Mouse (Mus musculus) MEL (cell line): ENCODE measurements around the gene Rps3. TPM values are rescaled to one million over a fixed set of nuclear protein-coding genes. Genes with fewer than 3 reads are reported as not detected.
A peak's percentile ranks its signal among the peaks of the same experiment; 100 is the strongest.

Experiments
- DNase-seq: peaks from one replicate; pipeline ENCODE4 v3.0.0; 2011; ENCODE audit warnings: low read depth, low spot score
- H3K27ac ChIP-seq: 2 replicates; pipeline ENCODE4 v1.5.1; 2012; ENCODE audit warnings: low read depth, mild to moderate bottlenecking, control low read depth, low read length, moderate library complexity; ENCODE audit not compliant: control insufficient read depth
- H3K27me3 ChIP-seq, 2 experiments: fragments of 150-350 bp in 1 of 2; sonication (generic) in 1 of 2; 2 replicates each; pipeline ENCODE4 v1.6.1; 2012; ENCODE audit warnings: low read length in 2 of 2, mild to moderate bottlenecking in 2 of 2, improper control_type of control experiment in 1 of 2, moderate library complexity in 1 of 2; ENCODE audit not compliant: insufficient read depth in 2 of 2, control insufficient read depth in 1 of 2
- H3K36me3 ChIP-seq, 2 experiments: 2 replicates each; pipeline ENCODE4 v1.6.1; 2012 to 2014; ENCODE audit warnings: low read length in 2 of 2, improper control_type of control experiment in 1 of 2, inconsistent platforms in 1 of 2, mild to moderate bottlenecking in 1 of 2; ENCODE audit not compliant: insufficient read depth in 2 of 2, control insufficient read depth in 1 of 2
- H3K4me1 ChIP-seq, 2 experiments: fragments of 150-350 bp in 1 of 2; sonication (generic) in 1 of 2; 2 replicates each; pipeline ENCODE4 v1.6.1; 2012; ENCODE audit warnings: low read length in 2 of 2, improper control_type of control experiment in 1 of 2, mild to moderate bottlenecking in 1 of 2; ENCODE audit not compliant: insufficient read depth in 2 of 2, control insufficient read depth in 1 of 2
- H3K4me3 ChIP-seq, 2 experiments: fragments of 150-350 bp in 1 of 2; sonication (generic) in 1 of 2; 2 replicates each; pipeline ENCODE4 v1.5.1; 2012; ENCODE audit warnings: low read depth in 2 of 2, low read length in 2 of 2, mild to moderate bottlenecking in 2 of 2, moderate library complexity in 2 of 2, control low read depth in 1 of 2, improper control_type of control experiment in 1 of 2; ENCODE audit not compliant: control insufficient read depth in 1 of 2, insufficient read depth in 1 of 2
- H3K79me2 ChIP-seq: 2 replicates; pipeline ENCODE4 v1.6.1; 2012; ENCODE audit warnings: mild to moderate bottlenecking, low read length, moderate library complexity; ENCODE audit not compliant: control insufficient read depth, poor library complexity, insufficient read depth
- H3K9ac ChIP-seq: 2 replicates; pipeline ENCODE4 v1.6.1; 2012; ENCODE audit warnings: low read depth, mild to moderate bottlenecking, control low read depth, low read length, moderate library complexity; ENCODE audit not compliant: control insufficient read depth, poor library complexity, severe bottlenecking
- H3K9me3 ChIP-seq: fragments of 150-350 bp; sonication (generic); replicated peaks from 2 replicates; pipeline ENCODE4 v1.6.1; 2012; ENCODE audit warnings: mild to moderate bottlenecking, low read length, improper control_type of control experiment, moderate library complexity; ENCODE audit not compliant: insufficient read depth
- BHLHE40 ChIP-seq: IDR thresholded peaks from 2 replicates; pipeline ENCODE4 v1.6.1; 2012; ENCODE audit warnings: low read depth, mild to moderate bottlenecking, inconsistent platforms, low read length, improper control_type of control experiment, borderline replicate concordance
- CHD1 ChIP-seq: IDR thresholded peaks from 2 replicates; pipeline ENCODE4 v1.6.1; 2012; ENCODE audit warnings: low read depth, mild to moderate bottlenecking, inconsistent platforms, low read length, improper control_type of control experiment
- EP300 ChIP-seq, 2 experiments: IDR thresholded peaks; 2 replicates each; pipeline ENCODE4 v1.6.1; 2011; ENCODE audit warnings: improper control_type of control experiment in 2 of 2, low read length in 2 of 2, low read depth in 1 of 2, mild to moderate bottlenecking in 1 of 2
- GABPA ChIP-seq: IDR thresholded peaks from 2 replicates; pipeline ENCODE4 v1.6.1; 2012; ENCODE audit warnings: low read depth, mild to moderate bottlenecking, inconsistent platforms, low read length, improper control_type of control experiment, moderate library complexity
- KAT2A ChIP-seq: conservative IDR thresholded peaks from 2 replicates; pipeline ENCODE4 v1.6.1; 2012; ENCODE audit warnings: low read depth, low read length, improper control_type of control experiment, inconsistent platforms
- MAFK ChIP-seq: IDR thresholded peaks from 2 replicates; pipeline ENCODE4 v1.6.1; 2011; ENCODE audit warnings: low read depth, mild to moderate bottlenecking, low read length, improper control_type of control experiment, borderline replicate concordance
- MAX ChIP-seq: IDR thresholded peaks from 2 replicates; pipeline ENCODE4 v1.6.1; 2011; ENCODE audit warnings: low read length, improper control_type of control experiment
- MAZ ChIP-seq: IDR thresholded peaks from 2 replicates; pipeline ENCODE4 v1.6.1; 2012; ENCODE audit warnings: low read depth, mild to moderate bottlenecking, inconsistent platforms, low read length, improper control_type of control experiment
- MXI1 ChIP-seq: IDR thresholded peaks from 2 replicates; pipeline ENCODE4 v1.6.1; 2011; ENCODE audit warnings: mild to moderate bottlenecking, low read depth, low read length, improper control_type of control experiment
- MYB ChIP-seq: IDR thresholded peaks from 2 replicates; pipeline ENCODE4 v1.6.1; 2011; ENCODE audit warnings: mild to moderate bottlenecking, low read depth, low read length, improper control_type of control experiment
- NELFE ChIP-seq: IDR thresholded peaks from 2 replicates; pipeline ENCODE4 v1.6.1; 2011; ENCODE audit warnings: low read depth, low read length, improper control_type of control experiment
- POLR2A ChIP-seq, 2 experiments: IDR thresholded peaks; 2 replicates each; pipeline ENCODE4 v1.6.1; 2011 to 2012; ENCODE audit warnings: low read length in 2 of 2, mild to moderate bottlenecking in 2 of 2, control low read depth in 1 of 2, improper control_type of control experiment in 1 of 2, low read depth in 1 of 2, moderate library complexity in 1 of 2; ENCODE audit not compliant: control insufficient read depth in 1 of 2, insufficient read depth in 1 of 2, poor library complexity in 1 of 2
- POLR2AphosphoS5 ChIP-seq: IDR thresholded peaks from 2 replicates; pipeline ENCODE4 v1.6.1; 2012; ENCODE audit warnings: low read depth, borderline replicate concordance, mild to moderate bottlenecking, inconsistent platforms, low read length, moderate library complexity, mixed read lengths
- RAD21 ChIP-seq: IDR thresholded peaks from 2 replicates; pipeline ENCODE4 v1.6.1; 2011; ENCODE audit warnings: mild to moderate bottlenecking, low read depth, low read length, improper control_type of control experiment
- SIN3A ChIP-seq: IDR thresholded peaks from 2 replicates; pipeline ENCODE4 v1.6.1; 2012; ENCODE audit warnings: low read length, improper control_type of control experiment, inconsistent platforms
- TBP ChIP-seq: IDR thresholded peaks from 2 replicates; pipeline ENCODE4 v1.8.0; 2011; ENCODE audit warnings: low read depth, low read length, improper control_type of control experiment
- TCF12 ChIP-seq: IDR thresholded peaks from 2 replicates; pipeline ENCODE4 v1.6.1; 2014; ENCODE audit warnings: low read depth, mild to moderate bottlenecking, inconsistent platforms, low read length, improper control_type of control experiment, moderate library complexity
- USF1 ChIP-seq: IDR thresholded peaks from 2 replicates; pipeline ENCODE4 v1.6.1; 2014; ENCODE audit warnings: low read depth, mild to moderate bottlenecking, inconsistent platforms, low read length, improper control_type of control experiment, moderate library complexity
- ZC3H11A ChIP-seq: IDR thresholded peaks from 2 replicates; pipeline ENCODE4 v1.6.1; 2012; ENCODE audit warnings: low read depth, mild to moderate bottlenecking, inconsistent platforms, low read length, improper control_type of control experiment
- ZKSCAN1 ChIP-seq: IDR thresholded peaks from 2 replicates; pipeline ENCODE4 v1.6.1; 2012; ENCODE audit warnings: low read depth, mild to moderate bottlenecking, inconsistent platforms, low read length, improper control_type of control experiment, moderate library complexity
- ZMIZ1 ChIP-seq: IDR thresholded peaks from 2 replicates; pipeline ENCODE4 v1.6.1; 2012; ENCODE audit warnings: low read depth, mild to moderate bottlenecking, inconsistent platforms, low read length, improper control_type of control experiment, moderate library complexity
- polyA plus RNA-seq, 2 experiments: library from polyadenylated mRNA; stranded (reverse) in 1 of 2; unstranded in 1 of 2; fragments of >175 nt in 1 of 2; fragments of >200 nt in 1 of 2; gene quantifications; 2 replicates each; pipeline versions ENCODE4 v1.2.1 to v1.2.4; 2012; ENCODE audit warnings: low replicate concordance in 2 of 2, low read depth in 1 of 2; ENCODE audit not compliant: insufficient read length in 2 of 2, insufficient read depth in 1 of 2, missing spikeins in 1 of 2
- total RNA-seq: library from RNA; depleted of rRNA; stranded (reverse); fragments of 300-350 nt; gene quantifications from 2 replicates; pipeline ENCODE4 v1.2.3, GENCODE M21; 2012

The Rps3 gene
- total and polyA plus RNA-seq, 3 experiments: 157 to 2,287 (median 1,899) TPM

- Histone ChIP-seq H3K79me2 (no peaks in the 10 kb centered on the region), H3K4me1 (peaks cover 4 to 6% of the 10 kb centered on the region in 2 experiments), H3K27me3 (no peaks in the 10 kb centered on the region), H3K27ac (no peak overlapping the region), H3K36me3 (peaks cover 0 to 7% of the 10 kb centered on the region in 2 experiments; a peak in 2 of 4 replicates), H3K9me3 (no peaks in the 10 kb centered on the region), H3K4me3 (no peak overlapping the region), H3K9ac (no peak overlapping the region)
- DNase-seq: no peak
- no peak for TF ChIP-seq TCF12
- TF ChIP-seq NELFE: no peak
- TF ChIP-seq MYB: no peak
- no peak for TF ChIP-seq BHLHE40
- no peak for TF ChIP-seq POLR2AphosphoS5
- no peak for TF ChIP-seq ZMIZ1
- TF ChIP-seq MAZ: no peak
- TF ChIP-seq USF1: no peak
- no peak for TF ChIP-seq KAT2A
- no peak for TF ChIP-seq MAX
- no peak for TF ChIP-seq RAD21
- TF ChIP-seq POLR2A (IDR thresholded peaks at IDR 0.05; ENCODE audit: control insufficient read depth in 1 of 2, insufficient read depth in 1 of 2, low read depth in 1 of 2, low read length in 2 of 2, poor library complexity in 1 of 2): no peak
- no peak for TF ChIP-seq ZC3H11A
- TF ChIP-seq MAFK: no peak
- no peak for TF ChIP-seq TBP
- TF ChIP-seq SIN3A: no peak
- TF ChIP-seq GABPA: no peak
- no peak for TF ChIP-seq MXI1
- TF ChIP-seq ZKSCAN1: no peak
Measured at GRCm38 (mm10) chr7:99523121-99523520, 39.6 kb upstream of the Rps3 start.

- Histone ChIP-seq H3K27ac (peak overlapping the region; percentile 4), H3K9ac (peak overlapping the region; percentile 2; the same call in 1 of the 2 replicates), H3K4me3 (no peak overlapping the region), H3K79me2 (no peaks in the 10 kb centered on the region), H3K36me3 (peaks cover 0 to 19% of the 10 kb centered on the region in 2 experiments; a peak in 2 of 4 replicates), H3K4me1 (peaks cover 9 to 24% of the 10 kb centered on the region in 2 experiments), H3K27me3 (no peaks in the 10 kb centered on the region), H3K9me3 (no peaks in the 10 kb centered on the region)
- peak; percentile 57 for DNase-seq
- 0 out of 2 replicates have a peak, but pooled peaks have one; percentile 20 for TF ChIP-seq TBP
- TF ChIP-seq CHD1: no peak
- TF ChIP-seq EP300 (IDR thresholded peaks at IDR 0.05; ENCODE audit: low read depth in 1 of 2, low read length in 2 of 2): peak; percentile 17 to 31; a peak in 2 of 4 replicates
Measured at GRCm38 (mm10) chr7:99518954-99519644, 35.6 kb upstream of the Rps3 start.
